Mouse (Mus musculus) left cerebral cortex, adult 8-10 months (tissue): Measurements from ENCODE around the gene Klhl29. TPM values are rescaled to one million over a fixed set of nuclear protein-coding genes. Genes with fewer than 3 reads are reported as not detected.

Experiments
- DNase-seq, 2 experiments: peaks; one replicate each; pipeline ENCODE4 v3.0.0; 2022; ENCODE audit warnings: low spot score in 2 of 2
- total RNA-seq, 4 experiments: library from RNA; stranded (reverse); gene quantifications; 2 replicates each; pipeline ENCODE4 v1.2.4; 2022

Klhl29 gene
- total RNA-seq, 4 experiments from 2014 or later: 31.5 to 36.0 (median 32.7) TPM

GRCm38 (mm10) chr12:5257174-5257573 is 118.3 kb downstream of the Klhl29 start:
- DNase-seq: no peak

- no peak for DNase-seq
These were observed 120.4 kb downstream of the Klhl29 start for GRCm38 (mm10) chr12:5255079-5255478.

GRCm38 (mm10) chr12:5254246-5254982 is 121.1 kb downstream of the Klhl29 start:
- DNase-seq: no peak

GRCm38 (mm10) chr12:5253289-5254005 is 122.0 kb downstream of the Klhl29 start:
- DNase-seq: no peak

- DNase-seq: no peak
These were observed 122.9 kb downstream of the Klhl29 start for GRCm38 (mm10) chr12:5252569-5252968.

- no peak for DNase-seq
These were observed 125.4 kb downstream of the Klhl29 start for GRCm38 (mm10) chr12:5250042-5250441.

- DNase-seq: no peak
These were observed 126.4 kb downstream of the Klhl29 start for GRCm38 (mm10) chr12:5249068-5249467.

- DNase-seq: no peak
These were observed 128.0 kb downstream of the Klhl29 start for GRCm38 (mm10) chr12:5247505-5247904.

GRCm38 (mm10) chr12:5246721-5247341 is 128.7 kb downstream of the Klhl29 start:
- DNase-seq: no peak

- no peak for DNase-seq
These were observed 129.3 kb downstream of the Klhl29 start for GRCm38 (mm10) chr12:5246193-5246621.

- DNase-seq: no peak
These were observed 130.3 kb downstream of the Klhl29 start for GRCm38 (mm10) chr12:5245207-5245597.

GRCm38 (mm10) chr12:5244431-5245206 is 130.9 kb downstream of the Klhl29 start:
- DNase-seq: no peak

- no peak for DNase-seq
These were observed 131.6 kb downstream of the Klhl29 start for GRCm38 (mm10) chr12:5243867-5244266.

GRCm38 (mm10) chr12:5243449-5243848 is 132.0 kb downstream of the Klhl29 start:
- DNase-seq: no peak

- no peak for DNase-seq
These were observed 132.7 kb downstream of the Klhl29 start for GRCm38 (mm10) chr12:5242551-5243330.

GRCm38 (mm10) chr12:5239451-5240245 is 135.8 kb downstream of the Klhl29 start:
- no peak for DNase-seq

GRCm38 (mm10) chr12:5237078-5237477 is 138.4 kb downstream of the Klhl29 start:
- DNase-seq: no peak

GRCm38 (mm10) chr12:5235596-5235995 is 139.9 kb downstream of the Klhl29 start:
- DNase-seq: no peak

- no peak for DNase-seq
These were observed 145.0 kb downstream of the Klhl29 start for GRCm38 (mm10) chr12:5230504-5230903.
